Mouse (Mus musculus) adipocyte (in vitro differentiated cells): ENCODE results near the gene Fcrl5.
"Not testable (repeated sequence)": the region's sequence is repeated elsewhere in the genome, so short reads cannot be mapped to it uniquely, and the experiment has no call there.

ENCODE experiments used
- DNase-seq: peaks from one replicate; pipeline ENCODE4 v3.0.0-alpha.2; 2016; ENCODE audit warnings: low spot score

The Fcrl5 gene

DNA sequence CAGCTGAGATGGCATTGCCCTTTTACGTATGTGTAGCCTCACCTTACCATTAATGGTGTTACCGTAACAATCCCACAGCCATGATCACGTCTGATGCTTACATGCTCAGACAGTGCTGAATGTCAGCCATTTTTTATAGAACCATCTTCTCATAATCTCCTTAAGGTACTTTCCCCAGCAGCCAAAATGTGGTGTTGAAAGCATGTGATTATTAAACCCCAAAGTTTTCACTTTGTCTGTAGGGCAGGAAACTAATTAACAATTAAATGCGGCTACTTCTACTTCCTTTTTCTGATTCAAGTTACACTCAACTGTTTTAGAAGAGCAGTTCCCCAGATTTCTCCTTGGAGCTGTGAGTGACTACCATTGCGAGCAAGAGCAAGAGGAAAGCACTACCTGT lies at the start of gene Fcrl5:
Gene Fcrl5 (plus strand): TSS at position 295 of the 400 bp plus-strand sequence.
- DNase-seq = no peak

DNA sequence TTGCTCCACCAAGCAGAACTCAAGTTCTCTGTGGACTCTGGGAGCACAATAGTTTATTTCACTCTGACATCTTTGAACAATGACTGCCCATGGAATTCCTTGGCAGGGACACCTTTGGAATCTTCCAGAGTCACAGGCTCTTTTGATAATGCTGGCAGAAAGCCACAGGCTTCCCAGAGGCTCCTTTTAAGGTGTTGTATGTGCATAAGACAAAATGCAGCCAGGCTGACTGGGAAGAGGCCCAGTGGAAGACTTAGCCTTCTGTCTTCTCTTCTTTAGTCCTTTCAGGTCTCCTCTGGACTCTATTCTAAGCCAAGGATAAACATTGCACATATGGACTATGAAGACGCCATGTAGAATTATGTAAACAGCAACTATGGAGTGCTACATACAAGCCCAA lies 44.6 kb upstream of the Fcrl5 start:
- DNase-seq = no peak

DNA sequence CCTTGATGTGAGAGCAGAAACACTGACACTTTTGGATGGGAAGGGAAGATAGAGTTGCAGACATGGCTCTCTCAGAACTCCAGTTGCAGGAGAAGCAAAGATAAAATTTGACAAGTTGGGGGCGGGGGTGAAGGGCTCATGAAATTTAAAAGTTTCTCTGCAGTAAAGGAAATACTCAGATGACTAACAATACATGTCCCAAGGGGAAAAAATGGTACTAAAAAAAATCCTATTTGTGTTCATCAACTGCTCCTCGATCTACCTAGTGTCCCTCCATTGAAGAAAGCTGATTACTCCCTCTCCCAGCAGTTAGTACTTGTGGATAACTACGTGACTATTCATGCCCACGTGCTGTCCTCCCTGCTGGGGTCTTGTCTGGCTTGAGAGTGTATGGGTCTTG lies 36.8 kb upstream of the Fcrl5 start:
- DNase-seq = no peak

DNA sequence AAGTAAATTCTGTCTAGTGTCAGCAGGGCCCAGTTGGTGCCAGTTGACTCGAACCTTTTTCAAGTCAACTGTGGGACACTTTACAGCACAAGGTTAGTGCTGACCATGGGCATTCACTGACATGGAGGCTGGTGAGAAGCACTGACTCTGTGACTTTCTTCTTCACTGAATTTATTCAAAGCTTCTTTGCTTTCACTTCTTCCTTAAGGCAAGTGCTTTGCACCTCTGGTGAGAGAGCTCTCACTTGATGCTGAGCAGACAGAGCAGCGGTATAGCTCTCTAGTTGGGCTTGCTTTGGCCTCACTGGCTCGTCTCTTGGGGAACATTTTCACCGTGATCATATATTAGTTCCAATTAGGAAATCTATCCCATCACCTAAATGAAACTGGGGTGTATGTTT lies 35.7 kb upstream of the Fcrl5 start:
- DNase-seq = no peak

DNA sequence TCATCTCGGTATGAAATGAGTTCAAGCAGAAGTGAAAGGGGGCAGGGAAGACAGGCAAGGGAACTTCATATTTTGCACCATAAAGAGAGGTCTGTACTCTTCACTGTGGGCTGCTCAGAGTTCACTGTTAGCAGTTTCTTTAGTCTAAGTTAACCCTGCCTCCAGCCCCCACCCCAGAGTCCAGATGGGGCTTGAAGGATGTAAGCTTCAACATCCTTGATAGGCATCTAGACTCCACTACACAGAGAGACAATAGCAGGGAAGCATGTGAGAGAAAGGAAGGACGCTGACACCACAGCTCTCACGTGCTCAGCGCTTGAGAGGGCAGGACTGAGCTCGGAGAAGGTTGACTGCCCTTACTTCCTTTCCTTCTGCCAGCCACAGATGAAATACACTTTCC lies 34.3 kb upstream of the Fcrl5 start:
- no peak for DNase-seq

DNA sequence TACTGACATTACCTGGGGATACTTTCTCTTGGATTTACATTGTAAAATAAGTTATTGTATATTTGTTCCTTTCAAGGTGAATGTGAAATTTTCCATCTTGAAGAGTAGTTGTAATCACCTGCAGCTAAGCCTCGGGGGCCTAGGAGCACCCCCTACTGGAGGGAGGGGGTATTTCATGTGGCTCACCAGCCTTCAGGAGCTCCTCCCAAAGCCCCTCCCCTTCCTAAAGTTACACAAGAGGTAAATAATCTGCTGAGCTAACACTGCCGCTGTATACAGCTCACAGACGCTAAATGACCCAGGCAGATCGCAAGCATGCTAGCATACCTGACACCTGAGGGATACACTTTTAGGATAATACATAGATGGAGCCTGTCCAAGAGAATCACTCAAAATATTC lies 27.4 kb upstream of the Fcrl5 start:
- DNase-seq = peak; percentile 6

DNA sequence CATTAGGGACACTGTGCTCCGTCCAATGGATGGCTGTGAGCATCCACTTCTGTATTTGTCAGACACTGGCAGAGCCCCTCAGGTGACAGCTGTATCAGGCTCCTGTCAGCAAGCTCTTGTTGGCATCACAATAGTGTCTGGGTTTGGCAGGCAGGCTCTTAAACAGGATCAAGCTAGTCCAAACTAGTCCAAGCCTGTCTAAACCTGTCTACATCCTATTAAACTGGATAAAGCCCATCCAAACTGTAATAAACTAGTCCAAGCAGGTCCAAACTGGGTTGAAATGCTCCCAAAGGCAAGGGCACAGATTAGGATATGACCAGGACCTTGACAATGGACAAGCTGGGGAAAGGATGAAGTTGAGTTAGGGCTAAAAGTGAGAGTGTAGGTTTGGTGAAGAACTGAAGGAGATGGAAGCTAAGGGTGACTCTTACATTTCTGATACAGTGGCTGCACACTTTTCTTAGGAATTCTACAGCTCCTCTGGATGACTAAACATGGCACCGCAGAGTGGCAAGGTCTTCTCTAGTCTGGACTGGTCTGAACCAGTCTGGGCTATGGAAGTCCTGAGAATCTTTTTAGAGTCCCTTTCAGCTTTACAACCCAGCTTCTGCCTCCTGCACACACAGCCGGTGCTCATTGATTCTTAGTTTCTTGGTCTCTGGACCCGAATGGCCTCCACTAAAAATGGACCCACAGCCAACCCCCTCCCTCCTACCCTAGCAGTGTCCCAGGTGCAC lies 26.2 kb upstream of the Fcrl5 start:
- DNase-seq = no peak

DNA sequence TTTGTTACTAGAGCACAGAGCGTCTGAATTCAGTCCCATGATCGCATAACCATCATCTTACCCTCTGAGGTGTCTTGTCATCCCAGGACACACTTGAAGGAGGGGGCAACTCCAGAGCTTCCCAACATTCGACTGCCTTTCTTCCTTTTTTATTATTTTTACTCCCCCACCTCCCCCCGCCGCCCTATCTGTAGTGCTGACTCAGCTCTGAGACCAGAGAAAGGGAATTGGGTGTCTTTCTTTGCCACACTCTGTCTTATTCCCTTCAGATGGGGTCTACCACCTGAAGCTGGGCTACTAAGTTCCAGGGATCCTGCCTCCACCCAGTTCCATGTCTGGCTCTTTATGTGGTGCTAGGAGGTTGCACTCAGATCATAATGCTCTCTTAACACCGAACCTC lies 25.0 kb upstream of the Fcrl5 start:
- no peak for DNase-seq

DNA sequence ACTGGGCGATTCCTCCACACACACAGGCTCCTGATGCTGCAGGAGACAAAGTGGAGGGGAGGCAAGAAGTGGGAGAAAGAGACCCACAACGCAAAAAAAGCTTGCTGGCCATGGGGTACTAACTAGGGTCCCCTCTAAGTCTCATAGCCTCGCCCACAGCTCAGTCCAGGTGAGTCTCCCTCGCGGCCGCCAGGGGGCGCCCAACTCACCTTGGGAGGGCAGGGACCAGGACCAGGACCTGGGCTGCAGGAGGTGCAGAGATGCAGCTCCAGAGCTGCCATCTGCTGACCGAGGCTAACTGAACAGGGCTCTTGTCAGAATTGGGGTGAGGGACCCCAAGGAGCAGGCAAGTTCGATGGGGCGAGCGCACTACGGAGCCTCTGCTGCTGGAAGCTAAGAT lies 24.4 kb upstream of the Fcrl5 start:
- no peak for DNase-seq

DNA sequence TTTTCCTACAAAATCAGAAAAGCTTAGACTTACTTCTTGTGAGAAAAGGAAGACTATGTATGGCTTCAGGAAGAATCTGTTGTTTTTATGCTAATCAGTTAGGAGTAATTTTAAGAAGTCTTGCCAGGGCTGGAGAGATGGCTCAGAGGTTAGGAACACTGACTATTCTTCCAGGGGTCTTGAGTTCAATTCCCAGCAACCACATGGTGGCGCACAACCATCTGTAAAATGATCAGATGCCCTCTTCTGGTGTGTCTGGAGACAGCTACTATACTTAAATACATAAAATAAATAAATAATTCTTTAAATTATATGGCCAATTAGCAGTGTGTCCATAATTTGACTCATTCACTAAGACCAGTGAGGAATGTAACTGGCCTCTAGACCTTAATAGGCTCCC lies 14.9 kb upstream of the Fcrl5 start:
- DNase-seq = no peak

DNA sequence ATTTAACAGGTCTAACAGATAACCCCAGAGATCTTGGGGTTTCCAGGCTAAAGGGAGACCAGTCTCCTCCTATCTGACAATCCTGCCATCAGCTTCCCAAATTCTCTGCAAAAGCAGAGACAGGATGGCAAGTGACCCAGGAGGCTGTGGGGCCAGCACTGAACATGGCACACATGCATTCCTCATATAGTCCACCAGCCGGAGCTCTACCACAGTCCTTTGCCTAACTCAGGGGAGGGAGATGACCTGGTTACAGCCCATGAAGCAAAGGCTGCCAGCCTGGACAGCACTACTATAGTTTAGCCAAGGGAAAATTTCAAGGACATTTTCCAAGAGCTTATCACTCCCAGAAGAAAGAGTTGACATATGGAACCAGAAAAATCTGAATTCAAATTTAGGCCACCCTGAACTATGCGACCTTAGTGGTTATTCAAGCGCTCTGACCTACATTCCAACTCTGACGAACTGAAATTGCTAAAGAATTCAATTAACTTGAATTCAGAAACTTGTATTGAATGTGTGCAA lies 13.1 kb upstream of the Fcrl5 start:
- DNase-seq = no peak

DNA sequence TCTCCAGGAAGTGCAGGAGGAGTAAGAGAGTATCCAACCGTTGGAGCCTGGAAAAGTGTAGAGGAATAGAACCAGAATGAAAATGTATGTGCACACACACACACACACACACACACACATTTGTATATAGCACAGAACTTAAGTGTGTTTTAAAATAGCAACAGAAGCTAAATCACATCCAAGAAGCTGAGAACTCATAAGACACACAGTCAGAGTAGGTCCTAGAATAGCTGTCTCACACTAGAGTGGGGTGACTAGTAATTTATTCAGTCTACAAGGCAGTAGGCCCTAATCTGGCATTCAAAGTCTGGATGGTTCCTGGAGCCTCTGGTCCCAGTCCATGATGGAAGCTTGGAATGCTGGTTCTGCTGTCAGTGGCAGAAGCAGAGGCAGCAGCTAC lies 5.0 kb downstream of the Fcrl5 start:
- DNase-seq = no peak

DNA sequence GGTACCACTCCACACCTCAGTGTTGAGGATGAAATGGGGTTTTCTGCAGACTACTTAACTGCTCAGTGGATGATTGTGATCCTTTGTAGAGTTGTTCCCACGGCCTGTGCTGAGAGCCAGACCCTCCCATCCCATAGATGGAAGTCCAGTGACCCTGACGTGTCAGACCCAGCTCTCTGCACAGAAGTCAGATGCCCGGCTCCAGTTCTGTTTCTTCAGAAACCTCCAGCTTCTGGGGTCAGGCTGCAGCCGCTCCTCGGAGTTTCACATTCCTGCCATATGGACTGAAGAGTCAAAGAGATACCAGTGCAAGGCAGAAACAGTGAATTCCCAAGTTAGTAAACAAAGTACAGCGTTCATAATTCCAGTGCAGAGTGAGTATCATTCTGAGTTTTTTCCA lies 8.4 kb downstream of the Fcrl5 start:
- DNase-seq = no peak

DNA sequence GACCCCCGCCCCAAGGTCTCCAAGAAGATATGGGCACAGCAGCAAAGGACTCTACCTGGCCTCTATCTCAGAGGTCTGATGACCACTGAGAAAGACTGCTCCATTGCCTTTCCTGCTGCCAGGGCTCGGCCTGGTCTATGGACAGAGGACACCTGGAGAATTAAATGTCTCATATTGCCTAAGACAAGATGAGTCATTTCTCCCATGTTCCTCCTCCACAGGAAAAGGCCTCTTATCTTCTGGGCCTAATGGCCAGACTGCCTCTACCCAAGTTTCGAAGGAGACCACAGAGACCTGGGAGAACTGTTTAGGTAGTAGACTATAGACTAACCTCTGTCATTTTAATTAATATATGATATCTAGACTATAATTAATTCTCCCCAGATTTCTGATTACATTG lies 29.9 kb downstream of the Fcrl5 start:
- no peak for DNase-seq

DNA sequence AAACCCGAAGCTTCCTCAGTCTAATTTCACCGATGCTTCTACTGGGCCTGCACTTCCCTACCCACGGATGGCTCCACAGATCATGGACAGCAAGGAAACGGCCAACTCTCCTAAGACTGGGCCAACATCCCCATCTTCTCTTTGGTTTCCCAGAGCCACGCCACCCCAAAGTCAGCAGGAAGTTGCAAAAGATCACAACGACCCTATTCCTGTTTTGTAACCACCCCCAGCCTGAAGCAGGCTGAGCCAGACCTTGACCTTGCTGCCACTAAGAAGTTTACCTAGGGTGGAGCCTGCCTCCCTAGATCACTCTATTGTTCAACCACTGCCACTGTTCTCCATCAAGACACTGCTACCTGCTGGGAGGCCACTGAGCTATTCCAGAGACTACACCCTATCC lies 31.4 kb downstream of the Fcrl5 start:
- no peak for DNase-seq

DNA sequence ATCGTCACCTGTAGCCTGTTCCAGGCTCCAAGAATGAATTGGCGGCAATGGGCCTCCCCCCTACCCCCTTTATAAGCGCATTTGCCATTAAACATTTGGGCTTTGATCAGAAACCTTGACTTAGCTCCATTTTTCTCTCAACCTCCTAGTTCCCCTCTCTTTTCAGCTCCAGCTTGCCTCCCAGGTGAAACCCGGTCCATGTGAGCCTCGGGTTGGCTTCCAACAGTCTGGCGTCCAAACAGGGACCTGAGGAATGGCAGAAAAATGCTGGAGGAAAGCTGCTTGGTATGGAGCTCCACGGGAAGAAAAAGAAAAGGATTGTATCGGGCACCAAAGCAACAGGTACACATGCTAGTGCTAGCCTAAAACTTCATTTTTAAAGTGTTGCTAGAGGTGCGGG lies 31.8 kb downstream of the Fcrl5 start:
- no peak for DNase-seq

DNA sequence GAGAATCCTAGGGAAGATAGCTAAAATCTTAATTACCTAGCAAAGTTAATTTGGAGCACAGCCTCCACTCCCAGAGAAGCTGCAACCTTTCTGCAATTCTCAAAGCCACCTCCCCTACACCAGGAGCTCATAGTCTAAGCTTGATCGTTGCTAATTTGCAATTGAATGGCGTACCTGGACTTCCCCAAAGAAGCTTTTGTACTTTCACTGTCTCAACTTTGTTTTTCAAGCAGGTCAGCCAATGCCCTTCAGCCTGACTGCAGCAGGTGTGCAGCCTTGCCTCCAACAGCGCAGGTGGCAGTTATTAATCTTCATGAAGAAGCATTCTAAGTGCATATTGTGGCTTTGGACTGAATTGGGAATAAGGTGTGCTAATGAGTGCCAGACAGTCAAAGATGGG lies 42.4 kb downstream of the Fcrl5 start:
- DNase-seq = not testable (repeated sequence)

DNA sequence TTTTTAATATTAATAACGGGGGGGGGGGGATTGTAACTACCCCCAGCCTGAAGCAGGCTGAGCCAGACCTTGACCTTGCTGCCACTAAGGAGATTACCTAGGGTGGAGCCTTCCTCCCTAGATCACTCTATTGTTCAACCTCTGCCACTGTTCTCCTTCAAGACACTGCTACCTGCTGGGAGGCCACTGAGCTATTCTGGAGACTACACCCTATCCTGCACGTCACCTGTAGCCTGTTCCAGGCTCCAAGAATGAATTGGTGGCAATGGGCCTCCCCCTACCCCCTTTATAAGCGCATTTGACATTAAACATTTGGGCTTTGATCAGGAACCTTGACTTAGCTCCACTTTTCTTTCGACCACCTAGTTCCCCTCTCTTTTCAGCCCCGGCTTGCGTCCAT lies 43.0 kb downstream of the Fcrl5 start:
- DNase-seq = not testable (repeated sequence)

DNA sequence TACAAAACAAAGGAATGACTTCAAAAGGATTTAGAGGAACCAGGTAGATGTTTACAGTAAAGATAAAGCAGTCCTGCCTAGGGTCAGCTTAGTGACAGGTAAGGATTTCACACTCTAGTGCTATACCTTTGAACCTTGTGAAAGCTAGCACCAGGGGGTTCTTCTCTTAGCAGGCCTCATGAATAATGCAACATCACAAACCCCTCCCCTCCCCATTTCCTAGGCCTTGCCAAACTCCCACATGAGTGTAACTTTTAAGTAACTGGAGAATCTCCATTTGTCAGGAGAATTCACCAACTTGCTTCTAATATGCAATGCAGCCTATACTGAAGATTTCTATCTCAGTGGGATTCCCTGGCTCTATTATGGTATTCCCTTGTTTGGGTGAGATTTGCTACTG lies 43.7 kb downstream of the Fcrl5 start:
- DNase-seq = not testable (repeated sequence)

DNA sequence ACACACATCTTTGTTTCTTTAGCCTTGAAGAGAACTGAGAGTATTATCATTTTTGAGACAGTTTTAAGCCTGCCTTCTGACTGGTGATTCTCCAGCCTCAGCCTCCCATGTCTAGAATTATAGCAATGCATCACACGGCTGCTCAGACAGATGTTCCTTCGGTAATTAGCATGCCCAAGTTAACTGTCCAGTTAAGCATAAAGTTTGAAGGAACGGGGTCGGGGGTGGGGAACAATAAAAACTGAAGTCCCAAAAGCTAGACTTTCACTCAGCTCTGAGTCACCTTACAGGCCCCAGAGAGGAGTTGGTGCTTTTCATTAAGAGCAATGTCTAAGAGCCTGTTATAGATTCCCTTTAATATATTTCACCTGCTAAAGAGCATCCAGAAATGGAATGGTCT lies 51.8 kb downstream of the Fcrl5 start:
- no peak for DNase-seq

DNA sequence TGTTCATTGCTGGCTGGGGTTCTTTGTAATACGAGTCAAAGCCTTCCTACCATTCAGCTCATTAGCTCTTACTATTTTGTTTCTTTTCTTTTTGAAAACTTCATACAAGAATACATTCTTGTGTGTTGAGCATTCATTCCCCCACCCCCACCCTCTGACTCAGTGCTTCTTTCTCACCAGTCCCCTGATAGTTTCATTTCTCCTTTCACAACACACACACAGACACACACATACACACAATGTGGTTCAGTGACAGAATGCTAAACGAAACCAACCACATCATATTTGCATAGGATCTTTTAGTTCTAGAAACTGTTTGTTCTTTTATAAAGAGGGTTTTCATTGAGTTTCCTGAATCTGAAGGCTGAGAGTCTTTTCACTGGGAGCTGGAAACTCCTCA lies 52.3 kb downstream of the Fcrl5 start:
- DNase-seq = no peak

DNA sequence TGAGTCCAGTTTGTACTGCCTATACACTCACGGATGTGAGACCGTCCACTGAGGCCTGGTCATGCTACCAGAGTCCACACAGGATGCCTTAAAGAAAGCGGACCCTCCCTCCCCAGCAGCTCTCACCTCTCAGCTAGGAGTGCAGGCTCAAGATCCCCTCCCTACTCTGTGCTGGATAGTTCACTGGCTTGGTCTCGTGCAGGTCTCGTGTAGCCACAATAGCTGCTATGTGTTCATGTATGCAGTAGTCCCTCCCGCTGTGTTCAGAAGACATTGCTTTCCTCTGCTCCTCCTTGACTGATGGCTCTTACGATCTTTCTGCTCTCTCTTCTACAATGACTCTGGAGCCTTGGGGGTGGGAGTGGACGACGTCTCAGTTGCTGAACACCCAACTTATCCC lies 62.7 kb downstream of the Fcrl5 start:
- no peak for DNase-seq

DNA sequence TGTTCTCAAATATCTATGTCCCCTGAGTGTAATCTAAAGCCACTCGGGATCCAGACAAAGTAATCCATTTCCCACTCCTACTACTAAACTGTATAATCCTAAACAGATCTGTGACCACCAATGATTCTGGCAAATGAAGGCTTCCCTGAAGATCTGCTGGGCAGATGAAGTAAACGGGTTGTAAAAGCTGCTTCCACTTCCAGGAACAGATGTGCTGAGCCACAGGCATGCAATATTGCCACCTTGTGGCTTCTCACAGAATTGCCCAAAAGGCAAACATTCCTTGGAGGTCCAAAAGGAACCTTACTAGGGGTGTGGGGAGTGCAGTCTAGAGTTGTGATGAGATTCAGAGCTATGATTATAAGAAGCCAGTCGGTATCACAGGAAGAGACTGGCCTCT lies 63.5 kb downstream of the Fcrl5 start:
- peak; percentile 79 for DNase-seq
